Mouse (Mus musculus) E14TG2a.4 (cell line): ENCODE measurements around the gene Klrb1b.

Experiments used
- CTCF ChIP-seq: conservative IDR thresholded peaks from 2 replicates; pipeline ENCODE4 v1.5.1; 2014; ENCODE audit warnings: low read length
- POU5F1 ChIP-seq: IDR thresholded peaks from 2 replicates; pipeline ENCODE4 v1.6.1; 2014; ENCODE audit warnings: low read length, borderline replicate concordance

DNA sequence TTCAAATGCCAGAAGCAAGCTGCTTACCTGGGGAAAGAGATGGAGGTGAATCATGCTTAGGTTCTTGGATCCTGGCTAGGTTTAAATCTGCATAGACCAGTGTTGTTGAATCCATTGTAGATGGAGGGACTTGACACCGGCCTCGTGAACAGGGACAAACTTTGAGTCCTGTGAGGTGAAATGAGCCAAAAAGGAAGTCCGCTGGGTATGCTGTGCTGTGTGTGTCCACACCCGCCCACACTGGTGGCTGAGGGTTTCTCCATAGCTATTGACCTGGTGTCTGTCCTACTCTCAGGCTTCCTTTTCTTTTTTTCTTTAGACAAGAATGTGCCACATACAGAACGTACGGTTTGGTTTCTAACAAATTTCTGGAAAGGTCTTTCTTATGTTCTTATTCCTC, at the start of gene Klrb1b, which contains the start of gene Gm44511:
- TF ChIP-seq CTCF: no peak
- TF ChIP-seq POU5F1: no peak
